Mouse (Mus musculus): ENCODE data around the gene Olfm1. TPM values are rescaled to one million over a fixed set of nuclear protein-coding genes. Genes with fewer than 3 reads are reported as not detected.

Olfm1 gene
- 6.9 and 11.5 TPM in 2 replicates for polyA plus RNA-seq (2015; fragmentation: Nextera tagmentation; extraction: Ambion mirVana)

GRCm38 (mm10) chr2:28192821-28193689 lies at the start of gene Olfm1:
Gene Olfm1, plus strand, starts transcription at chr2:28192992.
- peak; percentile 38 for ATAC-seq (replicated peaks; ENCODE audit: insufficient number of reproducible peaks, insufficient read depth, low FRiP score, low read depth)
- H3K9ac ChIP-seq, result peak within 1 kb of the TSS; percentile 44; the same call in 1 of the 2 replicates
- H3K27ac ChIP-seq, result no peak within 1 kb of the TSS
- H3K27me3 ChIP-seq, result peaks cover 76% of the 10 kb centered on the region
- peak within 1 kb of the TSS; percentile 82 for H3K4me2 ChIP-seq
- peaks cover 10% of the 10 kb centered on the region for H3K4me1 ChIP-seq (replicated peaks)
- H3K9me3 ChIP-seq (replicated peaks), result no peaks in the 10 kb centered on the region
- H3K4me3 ChIP-seq, result peak within 1 kb of the TSS; percentile 54
- H3K36me3 ChIP-seq, result no peaks in the 10 kb centered on the region
- under 1% methylated on average over 75 of the region's 76 CpGs for WGBS

GRCm38 (mm10) chr2:28143417-28144045 lies 49.3 kb upstream of the Olfm1 start:
- no peaks in the 10 kb centered on the region for H3K9me3 ChIP-seq (replicated peaks)
- H3K4me2 ChIP-seq, result no peak overlapping the region
- no peaks in the 10 kb centered on the region for H3K36me3 ChIP-seq
- H3K4me3 ChIP-seq, result no peak overlapping the region
- 64% methylated on average over 13 of the region's 13 CpGs for WGBS
- ATAC-seq (replicated peaks; ENCODE audit: insufficient number of reproducible peaks, insufficient read depth, low FRiP score, low read depth), result no peak
- peaks cover 8% of the 10 kb centered on the region for H3K4me1 ChIP-seq (replicated peaks)
- H3K27ac ChIP-seq, result no peak overlapping the region
- no peaks in the 10 kb centered on the region; the same call in 1 of the 2 replicates for H3K27me3 ChIP-seq
- no peak overlapping the region for H3K9ac ChIP-seq

GRCm38 (mm10) chr2:28145702-28146101 lies 47.1 kb upstream of the Olfm1 start:
- no peaks in the 10 kb centered on the region for H3K9me3 ChIP-seq (replicated peaks)
- 0 out of 2 replicates have a peak, but pooled peaks cover 2% of the 10 kb centered on the region for H3K4me1 ChIP-seq (replicated peaks)
- no peaks in the 10 kb centered on the region for H3K36me3 ChIP-seq
- 80% methylated on average over 5 of the region's 5 CpGs for whole genome bisulfite sequencing
- no peak overlapping the region for H3K9ac ChIP-seq
- no peak overlapping the region for H3K27ac ChIP-seq
- ATAC-seq (replicated peaks; ENCODE audit: insufficient number of reproducible peaks, insufficient read depth, low FRiP score, low read depth), result no peak
- H3K27me3 ChIP-seq, result no peaks in the 10 kb centered on the region; the same call in 1 of the 2 replicates
- H3K4me2 ChIP-seq, result no peak overlapping the region
- H3K4me3 ChIP-seq, result no peak overlapping the region

GRCm38 (mm10) chr2:28146152-28146551 lies 46.6 kb upstream of the Olfm1 start:
- Histone ChIP-seq H3K9me3 (replicated peaks) (no peaks in the 10 kb centered on the region), H3K27me3 (no peaks in the 10 kb centered on the region; the same call in 1 of the 2 replicates), H3K9ac (no peak overlapping the region), H3K27ac (no peak overlapping the region), H3K4me2 (no peak overlapping the region), H3K4me3 (no peak overlapping the region), H3K4me1 (replicated peaks) (0 out of 2 replicates have a peak, but pooled peaks cover 2% of the 10 kb centered on the region), H3K36me3 (no peaks in the 10 kb centered on the region)
- WGBS, result 69% methylated on average over 4 of the region's 4 CpGs
- no peak for ATAC-seq (replicated peaks; ENCODE audit: insufficient number of reproducible peaks, insufficient read depth, low FRiP score, low read depth)

- Histone ChIP-seq H3K27ac (no peak overlapping the region), H3K9ac (no peak overlapping the region), H3K27me3 (no peaks in the 10 kb centered on the region; the same call in 1 of the 2 replicates), H3K4me3 (no peak overlapping the region), H3K9me3 (replicated peaks) (no peaks in the 10 kb centered on the region), H3K4me2 (no peak overlapping the region), H3K36me3 (no peaks in the 10 kb centered on the region), H3K4me1 (replicated peaks) (0 out of 2 replicates have a peak, but pooled peaks cover 2% of the 10 kb centered on the region)
- 45% methylated on average over 4 of the region's 4 CpGs for WGBS
- no peak for ATAC-seq (replicated peaks; ENCODE audit: insufficient number of reproducible peaks, insufficient read depth, low FRiP score, low read depth)
Measured at GRCm38 (mm10) chr2:28146685-28147084, 46.1 kb upstream of the Olfm1 start.

- H3K4me2 ChIP-seq, result no peak overlapping the region
- H3K9me3 ChIP-seq (replicated peaks), result no peaks in the 10 kb centered on the region
- WGBS, result 48% methylated on average over 5 of the region's 5 CpGs
- no peak overlapping the region for H3K9ac ChIP-seq
- no peaks in the 10 kb centered on the region for H3K36me3 ChIP-seq
- H3K27ac ChIP-seq, result no peak overlapping the region
- no peak for ATAC-seq (replicated peaks; ENCODE audit: insufficient number of reproducible peaks, insufficient read depth, low FRiP score, low read depth)
- no peak overlapping the region for H3K4me3 ChIP-seq
- H3K27me3 ChIP-seq, result no peaks in the 10 kb centered on the region; the same call in 1 of the 2 replicates
- H3K4me1 ChIP-seq (replicated peaks), result 0 out of 2 replicates have a peak, but pooled peaks cover 2% of the 10 kb centered on the region
Measured at GRCm38 (mm10) chr2:28147248-28147794, 45.5 kb upstream of the Olfm1 start.

- no peaks in the 10 kb centered on the region for H3K9me3 ChIP-seq (replicated peaks)
- H3K4me1 ChIP-seq (replicated peaks), result no peaks in the 10 kb centered on the region
- H3K27me3 ChIP-seq, result no peaks in the 10 kb centered on the region
- no peak overlapping the region for H3K4me2 ChIP-seq
- H3K36me3 ChIP-seq, result no peaks in the 10 kb centered on the region
- no peak overlapping the region for H3K4me3 ChIP-seq
- 72% methylated on average over 11 of the region's 11 CpGs for WGBS
- no peak for ATAC-seq (replicated peaks; ENCODE audit: insufficient number of reproducible peaks, insufficient read depth, low FRiP score, low read depth)
- no peak overlapping the region for H3K9ac ChIP-seq
- no peak overlapping the region for H3K27ac ChIP-seq
Measured at GRCm38 (mm10) chr2:28149688-28150087, 43.1 kb upstream of the Olfm1 start.

- Histone ChIP-seq H3K4me1 (replicated peaks) (no peaks in the 10 kb centered on the region), H3K27ac (no peak overlapping the region), H3K4me3 (no peak overlapping the region), H3K36me3 (no peaks in the 10 kb centered on the region), H3K4me2 (no peak overlapping the region), H3K9me3 (replicated peaks) (no peaks in the 10 kb centered on the region), H3K9ac (no peak overlapping the region), H3K27me3 (no peaks in the 10 kb centered on the region; the same call in 1 of the 2 replicates)
- WGBS, result 69% methylated on average over 7 of the region's 7 CpGs
- ATAC-seq (replicated peaks; ENCODE audit: insufficient number of reproducible peaks, insufficient read depth, low FRiP score, low read depth), result no peak
Measured at GRCm38 (mm10) chr2:28160568-28160967, 32.2 kb upstream of the Olfm1 start.

GRCm38 (mm10) chr2:28165570-28165969 lies 27.2 kb upstream of the Olfm1 start:
- no peak overlapping the region for H3K9ac ChIP-seq
- no peak overlapping the region for H3K4me2 ChIP-seq
- H3K36me3 ChIP-seq, result no peaks in the 10 kb centered on the region
- H3K27me3 ChIP-seq, result peaks cover 5% of the 10 kb centered on the region; the same call in 1 of the 2 replicates
- no peak overlapping the region for H3K27ac ChIP-seq
- no peak for ATAC-seq (replicated peaks; ENCODE audit: insufficient number of reproducible peaks, insufficient read depth, low FRiP score, low read depth)
- no peaks in the 10 kb centered on the region for H3K4me1 ChIP-seq (replicated peaks)
- WGBS, result 73% methylated on average over 8 of the region's 8 CpGs
- H3K9me3 ChIP-seq (replicated peaks), result no peaks in the 10 kb centered on the region
- H3K4me3 ChIP-seq, result no peak overlapping the region

- no peak for ATAC-seq (replicated peaks; ENCODE audit: insufficient number of reproducible peaks, insufficient read depth, low FRiP score, low read depth)
- Histone ChIP-seq H3K36me3 (no peaks in the 10 kb centered on the region), H3K27ac (no peak overlapping the region), H3K9ac (no peak overlapping the region), H3K4me3 (no peak overlapping the region), H3K4me2 (no peak overlapping the region), H3K9me3 (replicated peaks) (no peaks in the 10 kb centered on the region), H3K27me3 (peaks cover 5% of the 10 kb centered on the region), H3K4me1 (replicated peaks) (no peaks in the 10 kb centered on the region; the same call in 1 of the 2 replicates)
- 65% methylated on average over 12 of the region's 12 CpGs for WGBS
Measured at GRCm38 (mm10) chr2:28169336-28169735, 23.5 kb upstream of the Olfm1 start.

- no peak overlapping the region for H3K4me3 ChIP-seq
- no peaks in the 10 kb centered on the region for H3K9me3 ChIP-seq (replicated peaks)
- no peak overlapping the region for H3K27ac ChIP-seq
- H3K4me2 ChIP-seq, result no peak overlapping the region
- peaks cover 5% of the 10 kb centered on the region for H3K27me3 ChIP-seq
- no peaks in the 10 kb centered on the region for H3K36me3 ChIP-seq
- no peak overlapping the region for H3K9ac ChIP-seq
- WGBS, result 69% methylated on average over 6 of the region's 6 CpGs
- H3K4me1 ChIP-seq (replicated peaks), result no peaks in the 10 kb centered on the region; the same call in 1 of the 2 replicates
- no peak for ATAC-seq (replicated peaks; ENCODE audit: insufficient number of reproducible peaks, insufficient read depth, low FRiP score, low read depth)
Measured at GRCm38 (mm10) chr2:28171962-28172361, 20.8 kb upstream of the Olfm1 start.
